Mouse (Mus musculus): ENCODE measurements at regions not wholly inside any gene's neighbourhood (a gene's known extent, or its start where the extent isn't known, plus 50 kb on each side); places are given as distances from the start of the nearest gene placed in this dataset.
"Not testable (repeated sequence)": the region's sequence is repeated elsewhere in the genome, so short reads cannot be mapped to it uniquely, and the experiment has no call there.

- no peak for DNase-seq
Measured at GRCm38 (mm10) chr11:45262198-45262597, 589.7 kb upstream of the Clint1 start.

GRCm38 (mm10) chr11:45264001-45264400, 587.9 kb upstream of the Clint1 start:
- DNase-seq = no peak

GRCm38 (mm10) chr11:45265171-45265988, 586.5 kb upstream of the Clint1 start:
- DNase-seq = no peak

- no peak for DNase-seq
Measured at GRCm38 (mm10) chr11:45265989-45266302, 585.9 kb upstream of the Clint1 start.

- no peak for DNase-seq
Measured at GRCm38 (mm10) chr11:45269215-45269614, 582.6 kb upstream of the Clint1 start.

- DNase-seq = no peak
Measured at GRCm38 (mm10) chr11:45271206-45271605, 580.6 kb upstream of the Clint1 start.

- peak; percentile 20 for DNase-seq
Measured at GRCm38 (mm10) chr11:45274446-45275119, 577.3 kb upstream of the Clint1 start.

- DNase-seq = peak; percentile 3
Measured at GRCm38 (mm10) chr11:45275170-45275569, 576.7 kb upstream of the Clint1 start.

- DNase-seq = no peak
Measured at GRCm38 (mm10) chr11:45296772-45297171, 555.1 kb upstream of the Clint1 start.

GRCm38 (mm10) chr11:45311934-45312333, 539.9 kb upstream of the Clint1 start:
- DNase-seq = no peak

- no peak for DNase-seq
Measured at GRCm38 (mm10) chr11:45323766-45324165, 528.1 kb upstream of the Clint1 start.

GRCm38 (mm10) chr11:45330319-45330718, 521.5 kb upstream of the Clint1 start:
- no peak for DNase-seq

- no peak for DNase-seq
Measured at GRCm38 (mm10) chr11:45333756-45334155, 518.1 kb upstream of the Clint1 start.

- DNase-seq = no peak
Measured at GRCm38 (mm10) chr11:45349331-45349730, 502.5 kb upstream of the Clint1 start.

GRCm38 (mm10) chr11:45365343-45365742, 486.5 kb upstream of the Clint1 start:
- no peak for DNase-seq

GRCm38 (mm10) chr11:45389243-45390146, 462.4 kb upstream of the Clint1 start:
- no peak for DNase-seq

GRCm38 (mm10) chr11:45396009-45396408, 455.8 kb upstream of the Clint1 start:
- no peak for DNase-seq

GRCm38 (mm10) chr11:45398188-45398587, 453.7 kb upstream of the Clint1 start:
- DNase-seq = no peak

- no peak for DNase-seq
Measured at GRCm38 (mm10) chr11:45404377-45405029, 447.3 kb upstream of the Clint1 start.

- DNase-seq = not testable (repeated sequence)
Measured at GRCm38 (mm10) chr11:45424066-45424465, 427.8 kb upstream of the Clint1 start.

GRCm38 (mm10) chr11:45440937-45441720, 410.7 kb upstream of the Clint1 start:
- no peak for DNase-seq

GRCm38 (mm10) chr11:45446512-45446911, 405.3 kb upstream of the Clint1 start:
- no peak for DNase-seq

Data from cerebellum, adult 9-11 months (tissue).